Mouse (Mus musculus) B cell, adult 2 months (primary cell): ENCODE data around the gene Lrrc25.

Experiments
- DNase-seq, 2 experiments: peaks; one replicate each; pipeline ENCODE4 v3.0.0; 2022

The Lrrc25 gene

GRCm38 (mm10) chr8:70648921-70649320, 33.0 kb downstream of the Lrrc25 start:
- no peak for DNase-seq

- no peak for DNase-seq
Observed at GRCm38 (mm10) chr8:70649324-70649723, 33.4 kb downstream of the Lrrc25 start.

- DNase-seq: no peak
Observed at GRCm38 (mm10) chr8:70650351-70650750, 34.4 kb downstream of the Lrrc25 start.

GRCm38 (mm10) chr8:70653226-70653625, 37.3 kb downstream of the Lrrc25 start:
- DNase-seq: peak; percentile 87 to 88

GRCm38 (mm10) chr8:70654121-70654520, 38.2 kb downstream of the Lrrc25 start:
- peak; percentile 70 to 71 for DNase-seq

- DNase-seq: no peak
Observed at GRCm38 (mm10) chr8:70655469-70655868, 39.5 kb downstream of the Lrrc25 start.

GRCm38 (mm10) chr8:70656193-70656790, 40.3 kb downstream of the Lrrc25 start:
- DNase-seq: no peak

GRCm38 (mm10) chr8:70657214-70657613, 41.3 kb downstream of the Lrrc25 start:
- no peak for DNase-seq

GRCm38 (mm10) chr8:70657739-70658138, 41.8 kb downstream of the Lrrc25 start:
- DNase-seq: no peak

GRCm38 (mm10) chr8:70658897-70659603, 43.1 kb downstream of the Lrrc25 start:
- DNase-seq: no peak

GRCm38 (mm10) chr8:70659604-70660272, 43.8 kb downstream of the Lrrc25 start:
- peak; percentile 79 to 81 for DNase-seq

GRCm38 (mm10) chr8:70660273-70660725, 44.3 kb downstream of the Lrrc25 start, which contains the start of gene Pgpep1:
TSS of gene Pgpep1 (minus strand) at chr8:70660388.
- DNase-seq: no peak

- DNase-seq: no peak
Observed at GRCm38 (mm10) chr8:70663691-70664090, 47.7 kb downstream of the Lrrc25 start.

- DNase-seq: no peak
Observed at GRCm38 (mm10) chr8:70664631-70665030, 48.7 kb downstream of the Lrrc25 start.

- no peak for DNase-seq
Observed at GRCm38 (mm10) chr8:70665599-70665998, 49.6 kb downstream of the Lrrc25 start.

- no peak for DNase-seq
Observed at GRCm38 (mm10) chr8:70667071-70667470, 51.1 kb downstream of the Lrrc25 start.
